Comparison of ENCODE assay signal across 26 mouse cellular contexts in genomic region chr16:10288115-10288514, GRCm38 (mm10).
"Had no signal": no experiment of that assay in that cellular context is flagged by ENCODE, and none has a peak within 500 bp of the region (broad histone marks: within the 10 kb centered on the region; RNA-seq: fewer than 3 reads in every experiment).

No protein-coding gene starts in this region.

- H3K4me2 ChIP-seq: heart, embryonic 13.5 days; heart, embryonic 15.5 days; hindbrain, embryonic 13.5 days; hindbrain, embryonic 15.5 days; kidney, embryonic 15.5 days; limb, embryonic 13.5 days; limb, embryonic 15.5 days; liver, embryonic 12.5 days had no signal

- H3K27me3 ChIP-seq: heart, embryonic 13.5 days; heart, embryonic 15.5 days; hindbrain, embryonic 13.5 days; hindbrain, embryonic 15.5 days; kidney, embryonic 15.5 days; limb, embryonic 13.5 days; limb, embryonic 15.5 days; liver, embryonic 12.5 days had no signal

- DNase-seq: gastrocnemius, postnatal 14 days; gastrocnemius, postnatal 36 days; heart, adult 11 months; heart, postnatal 14 days; heart, postnatal 36 days; kidney, adult 11 months; kidney, adult 2 months; kidney, adult 9 months; kidney, postnatal 14 days; kidney, postnatal 36 days; layer of hippocampus, adult 9-11 months; layer of hippocampus, postnatal 36 days; left cerebral cortex, postnatal 4 days had no signal

- H3K36me3 ChIP-seq: hindbrain, embryonic 13.5 days; hindbrain, embryonic 15.5 days; kidney, embryonic 15.5 days; limb, embryonic 13.5 days; liver, embryonic 12.5 days had no signal

- H3K27ac ChIP-seq: heart, embryonic 10.5 days; heart, embryonic 13.5 days; heart, embryonic 15.5 days; hindbrain, embryonic 13.5 days; hindbrain, embryonic 15.5 days; hindbrain, postnatal 0 days; kidney, embryonic 15.5 days; kidney, postnatal 0 days; limb, embryonic 13.5 days; limb, embryonic 15.5 days; liver, embryonic 12.5 days; liver, embryonic 14.5 days had no signal

- H3K4me1 ChIP-seq: heart, embryonic 10.5 days; hindbrain, embryonic 13.5 days; hindbrain, embryonic 15.5 days; liver, embryonic 12.5 days had no signal

- H3K9me3 ChIP-seq: heart, embryonic 10.5 days; heart, embryonic 13.5 days; heart, embryonic 15.5 days; hindbrain, embryonic 13.5 days; hindbrain, embryonic 15.5 days; kidney, embryonic 15.5 days; limb, embryonic 13.5 days; limb, embryonic 15.5 days; liver, embryonic 12.5 days had no signal

- H3K4me3 ChIP-seq: heart, embryonic 10.5 days; heart, embryonic 13.5 days; heart, embryonic 15.5 days; hindbrain, embryonic 13.5 days; hindbrain, embryonic 15.5 days; kidney, embryonic 15.5 days; limb, embryonic 13.5 days; limb, embryonic 15.5 days; liver, embryonic 12.5 days had no signal

- ATAC-seq: hindbrain, postnatal 0 days; intestine, embryonic 16.5 days; liver, embryonic 12.5 days had no signal

- H3K9ac ChIP-seq: heart, embryonic 13.5 days; heart, embryonic 15.5 days; hindbrain, embryonic 13.5 days; hindbrain, embryonic 15.5 days; kidney, embryonic 15.5 days; limb, embryonic 13.5 days; limb, embryonic 15.5 days; liver, embryonic 12.5 days; liver, embryonic 14.5 days had no signal
